Mouse (Mus musculus) macrophage (primary cell): ENCODE data around the gene Pced1a. TPM values are rescaled to one million over a fixed set of nuclear protein-coding genes. Genes with fewer than 3 reads are reported as not detected.
"Not testable (repeated sequence)": the region's sequence is repeated elsewhere in the genome, so short reads cannot be mapped to it uniquely, and the experiment has no call there.

ENCODE experiments used
- H3K27ac ChIP-seq: fragments of 350-480 bp; formaldehyde crosslinking; 2 replicates; pipeline ENCODE4 v1.9.0; 2021
- H3K36me3 ChIP-seq: fragments of 350-480 bp; formaldehyde crosslinking; 2 replicates; pipeline ENCODE4 v1.9.0; 2021; ENCODE audit errors: inconsistent target
- H3K4me3 ChIP-seq: fragments of 350-480 bp; formaldehyde crosslinking; 2 replicates; pipeline ENCODE4 v1.9.0; 2021; ENCODE audit errors: inconsistent target
- H3K79me2 ChIP-seq: fragments of 350-480 bp; formaldehyde crosslinking; 2 replicates; pipeline ENCODE4 v1.9.0; 2021; ENCODE audit errors: inconsistent target
- WGBS: methylation state at CpG from one replicate; pipeline ENCODE4 v1.1.7; 2026; ENCODE audit warnings: inconsistent platforms; ENCODE audit not compliant: missing documents; 5-methylcytosine and 5-hydroxymethylcytosine counted together
- polyA plus RNA-seq: library from polyadenylated mRNA; stranded (reverse); fragments of 250-400 nt; gene quantifications from 3 replicates; pipeline ENCODE4 v1.2.4, GENCODE M21; 2018; ENCODE audit warnings: inconsistent platforms

Pced1a gene
- polyA plus RNA-seq, 1 experiment from 2014 or later, result 9.0 TPM

DNA sequence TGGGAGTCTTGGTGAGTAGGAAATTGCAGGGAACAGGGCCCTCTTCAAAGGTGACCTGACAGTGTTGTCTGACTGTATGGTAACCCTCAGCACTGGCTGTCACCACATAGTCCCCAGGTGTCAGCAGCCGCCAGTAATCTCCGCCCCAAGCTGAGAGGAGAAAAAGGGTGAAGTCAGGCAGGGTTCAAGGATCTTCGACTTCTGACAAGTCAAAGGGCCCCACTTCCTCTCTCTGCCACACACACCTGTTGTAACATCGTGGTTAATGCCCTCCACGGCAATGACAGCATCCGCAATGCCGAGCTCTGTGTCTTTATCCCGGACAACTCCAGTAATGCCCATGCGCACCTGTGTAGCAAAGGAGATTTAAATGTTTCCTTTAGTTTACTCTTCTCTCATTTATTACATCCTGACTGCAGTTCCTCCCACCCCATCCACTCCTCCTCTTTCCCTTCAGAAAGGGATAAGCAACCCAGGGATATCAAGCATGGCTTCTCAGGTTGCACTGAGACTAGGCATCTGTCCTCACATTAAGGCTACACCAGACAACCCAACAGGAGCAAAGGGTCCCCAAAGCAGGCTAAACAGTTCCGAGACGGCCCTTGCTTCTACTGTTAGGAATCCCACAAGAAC lies 33.4 kb downstream of the Pced1a start:
- H3K79me2 ChIP-seq, result no peaks in the 10 kb centered on the region
- H3K4me3 ChIP-seq, result no peak overlapping the region
- WGBS, result 76% methylated on average over 11 of the region's 11 CpGs
- no peak overlapping the region for H3K27ac ChIP-seq
- H3K36me3 ChIP-seq, result no peaks in the 10 kb centered on the region

DNA sequence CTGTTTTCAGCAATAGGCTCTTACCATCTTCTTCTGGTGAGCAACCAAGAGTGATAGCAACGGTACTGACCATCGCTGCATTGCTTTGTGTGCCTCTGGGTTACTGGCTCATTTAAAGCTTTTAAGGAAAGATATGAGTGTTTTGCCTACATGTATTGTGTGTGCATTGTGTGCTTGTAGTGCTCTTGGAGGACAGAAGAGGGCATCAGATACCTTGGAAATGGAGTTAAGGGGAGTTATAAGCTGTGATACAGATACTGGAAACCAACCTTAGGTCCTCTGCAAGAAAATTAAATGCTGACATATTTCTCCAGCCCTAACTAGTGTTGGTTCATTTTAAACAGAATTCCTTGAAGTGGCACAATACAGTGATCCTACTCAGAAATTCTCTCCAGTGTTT lies 35.7 kb downstream of the Pced1a start:
- no peaks in the 10 kb centered on the region for H3K36me3 ChIP-seq
- 88% methylated on average over 2 of the region's 2 CpGs for WGBS
- no peak overlapping the region for H3K27ac ChIP-seq
- H3K4me3 ChIP-seq, result no peak overlapping the region
- H3K79me2 ChIP-seq, result no peaks in the 10 kb centered on the region

DNA sequence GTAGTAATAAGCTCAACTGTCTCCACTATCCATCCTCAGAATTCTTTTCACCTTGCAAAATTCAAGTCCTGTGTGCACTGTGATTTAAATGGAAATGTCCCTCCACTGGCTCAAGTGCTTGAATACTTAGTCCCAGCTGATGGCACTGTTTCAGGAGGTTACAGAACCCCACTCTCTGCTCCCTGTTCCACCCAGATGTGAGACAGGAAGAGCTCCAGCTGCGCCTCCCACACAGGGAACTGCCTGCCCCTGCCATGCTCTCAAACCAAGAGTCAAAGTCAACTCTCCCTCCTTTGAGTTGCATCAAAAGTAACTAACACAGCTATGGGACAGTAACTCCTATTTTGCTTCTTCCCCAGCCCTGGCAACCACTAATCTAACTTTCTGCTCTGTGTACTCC lies 38.3 kb downstream of the Pced1a start:
- 60% methylated on average over 1 of the region's 1 CpGs for WGBS
- no peak overlapping the region for H3K4me3 ChIP-seq
- no peaks in the 10 kb centered on the region for H3K36me3 ChIP-seq
- H3K79me2 ChIP-seq, result no peaks in the 10 kb centered on the region
- H3K27ac ChIP-seq, result no peak overlapping the region

DNA sequence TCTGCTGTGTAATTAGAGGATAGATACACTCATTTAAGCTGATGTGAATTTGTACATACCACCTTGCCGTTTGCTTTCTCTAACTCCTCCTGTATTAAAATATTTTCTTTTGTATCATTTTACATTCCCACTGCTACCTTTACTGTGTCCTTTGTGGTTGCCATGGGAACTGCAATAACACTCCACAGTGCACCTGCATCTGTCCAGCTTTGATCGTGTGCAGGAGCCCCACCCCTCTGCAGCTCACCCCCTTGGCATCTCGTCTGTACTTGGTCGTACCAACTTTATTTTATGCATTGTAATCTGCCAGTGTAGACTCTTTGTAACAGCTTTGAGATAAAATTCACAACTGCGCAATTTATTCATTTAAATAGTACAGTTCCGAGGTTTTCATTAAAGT lies 40.6 kb downstream of the Pced1a start:
- Histone ChIP-seq H3K79me2 (no peaks in the 10 kb centered on the region), H3K27ac (no peak overlapping the region), H3K36me3 (no peaks in the 10 kb centered on the region), H3K4me3 (no peak overlapping the region)
- WGBS, result 81% methylated on average over 6 of the region's 6 CpGs

DNA sequence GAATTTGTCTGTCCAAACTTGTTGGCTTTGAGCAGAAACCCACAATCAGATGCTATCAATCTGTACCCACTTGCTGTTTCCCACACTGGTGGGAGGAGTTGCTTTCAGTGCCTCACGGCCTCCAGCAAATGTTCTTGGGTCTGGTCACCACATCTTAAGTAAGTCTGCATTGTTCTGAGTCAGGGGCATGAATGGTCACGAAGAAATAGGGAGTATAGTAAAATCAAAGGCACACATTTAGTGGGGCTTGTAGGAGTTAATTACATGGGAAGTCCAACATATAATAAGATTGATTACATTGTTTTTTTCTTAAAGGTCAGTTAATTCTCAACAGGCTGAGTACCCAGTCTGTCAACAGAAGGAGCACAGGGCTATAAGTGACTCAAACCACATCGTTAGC lies 41.3 kb downstream of the Pced1a start:
- Histone ChIP-seq H3K27ac (no peak overlapping the region), H3K4me3 (no peak overlapping the region), H3K79me2 (no peaks in the 10 kb centered on the region), H3K36me3 (no peaks in the 10 kb centered on the region)
- 51% methylated on average over 3 of the region's 3 CpGs for WGBS

DNA sequence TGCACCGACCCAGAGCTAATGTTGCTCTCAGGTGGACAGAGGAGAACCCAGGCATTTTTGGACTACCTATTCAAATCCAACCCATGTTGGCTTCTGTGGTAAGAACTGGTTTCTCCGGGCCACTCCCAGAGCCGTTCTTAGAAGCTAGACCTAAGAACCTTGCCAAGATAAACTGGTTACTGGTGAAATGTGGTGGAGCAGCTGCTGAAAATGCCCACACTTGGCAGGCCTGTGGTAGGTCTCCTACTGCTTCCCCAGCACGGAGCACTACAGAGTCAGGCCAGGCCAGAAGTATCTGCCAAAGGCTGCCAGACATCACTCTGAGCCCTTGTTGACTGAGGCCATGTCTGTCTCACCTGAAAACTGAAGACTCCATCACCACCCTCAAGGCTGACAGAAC lies 49.5 kb downstream of the Pced1a start:
- 79% methylated on average over 4 of the region's 4 CpGs for WGBS
- H3K79me2 ChIP-seq, result no peaks in the 10 kb centered on the region
- H3K4me3 ChIP-seq, result no peak overlapping the region
- no peaks in the 10 kb centered on the region for H3K36me3 ChIP-seq
- H3K27ac ChIP-seq, result no peak overlapping the region

DNA sequence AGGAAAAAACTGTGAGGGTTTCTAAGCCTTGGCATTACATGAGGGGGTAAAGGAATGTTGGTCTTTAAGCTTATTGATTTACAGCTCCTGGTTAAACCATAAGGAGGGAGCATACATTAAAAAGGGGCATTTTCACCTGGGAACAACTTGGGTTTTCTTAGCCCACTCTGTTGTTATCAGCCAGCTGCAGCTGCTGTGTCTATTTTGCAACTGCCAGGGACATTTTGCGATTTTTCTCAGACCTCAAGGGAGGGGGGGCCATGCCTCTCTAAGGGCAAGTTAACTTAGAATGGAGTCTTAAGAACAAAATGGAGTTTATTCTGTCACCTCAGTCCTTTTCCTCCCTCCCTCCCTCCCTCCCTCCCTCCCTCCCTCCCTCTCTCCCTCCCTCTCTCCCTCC lies 51.5 kb downstream of the Pced1a start:
- WGBS, result 0% methylated on average over 1 of the region's 1 CpGs
- H3K27ac ChIP-seq, H3K4me3 ChIP-seq, H3K79me2 ChIP-seq, H3K36me3 ChIP-seq: not testable (repeated sequence)

DNA sequence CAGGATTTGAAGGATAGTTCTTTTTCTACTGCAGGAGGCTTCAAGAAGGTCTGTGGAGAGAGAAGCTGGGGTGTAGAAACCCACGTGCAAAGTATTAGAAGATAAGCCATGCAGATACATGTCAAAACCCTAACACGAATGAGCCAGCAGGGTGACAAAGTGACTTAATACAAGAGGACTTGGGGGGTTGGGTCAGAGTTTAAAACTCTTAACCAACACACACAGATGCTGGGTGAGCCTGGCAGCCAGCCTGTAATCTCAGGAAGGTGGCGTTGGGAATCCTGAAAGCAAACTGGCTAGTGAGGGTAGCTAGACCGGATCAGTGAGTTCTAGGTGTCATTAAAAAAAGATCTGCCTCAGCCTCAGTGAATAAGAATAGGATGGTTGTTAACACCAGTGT lies 57.1 kb downstream of the Pced1a start:
- WGBS, result 62% methylated on average over 3 of the region's 4 CpGs
- Histone ChIP-seq H3K4me3 (no peak overlapping the region), H3K36me3 (no peaks in the 10 kb centered on the region), H3K27ac (no peak overlapping the region), H3K79me2 (no peaks in the 10 kb centered on the region)

Other genes starting within 250 kb of the Pced1a start
- 53.8 to 226 TPM (median 142 TPM) in 3 replicates for gene Snrpb, start 245.3 kb downstream of the Pced1a start, polyA plus RNA-seq
- gene Tmc2, start 229.5 kb downstream of the Pced1a start, polyA plus RNA-seq, result not detected in 3 replicates
- gene Nop56, start 150.3 kb downstream of the Pced1a start, polyA plus RNA-seq, result 38.9 to 156 TPM (median 72.2 TPM) in 3 replicates
- gene Idh3b, start 140.2 kb downstream of the Pced1a start, polyA plus RNA-seq, result 93.5 to 120 TPM (median 103 TPM) in 3 replicates
- not detected in 3 replicates for gene Ebf4, start 129.5 kb downstream of the Pced1a start, polyA plus RNA-seq
- gene Cpxm1, start 27.1 kb downstream of the Pced1a start, polyA plus RNA-seq, result 0.23 TPM in 1 of 3 replicates, not detected in the others
- not detected in 3 replicates for gene Gm28372, start 19.5 kb downstream of the Pced1a start, polyA plus RNA-seq
- not detected in 3 replicates for gene 1700020A23Rik, start 19.4 kb downstream of the Pced1a start, polyA plus RNA-seq
- not detected in 3 replicates for gene Tmem239, start 18.2 kb downstream of the Pced1a start, polyA plus RNA-seq
- gene Vps16, start 362 bp downstream of the Pced1a start, polyA plus RNA-seq, result 40.1 to 54.6 TPM (median 47.9 TPM) in 3 replicates
- 146 to 403 TPM (median 209 TPM) in 3 replicates for gene Ptpra, start 25.6 kb upstream of the Pced1a start, polyA plus RNA-seq
- gene Mrps26, start 139.0 kb upstream of the Pced1a start, polyA plus RNA-seq, result 14.0 to 43.6 TPM (median 23.4 TPM) in 3 replicates
- gene Oxt, start 151.5 kb upstream of the Pced1a start, polyA plus RNA-seq, result not detected in 3 replicates
- not detected in 3 replicates for gene Avp, start 157.9 kb upstream of the Pced1a start, polyA plus RNA-seq
- 5.1 to 6.4 TPM (median 6.0 TPM) in 3 replicates for gene Fastkd5, start 205.3 kb upstream of the Pced1a start, polyA plus RNA-seq
- 3.2 to 4.9 TPM (median 3.9 TPM) in 3 replicates for gene Ubox5, start 205.3 kb upstream of the Pced1a start, polyA plus RNA-seq
- gene Lzts3, start 218.1 kb upstream of the Pced1a start, polyA plus RNA-seq, result 1.2 to 1.6 TPM (median 1.4 TPM) in 3 replicates
- 102 to 199 TPM (median 109 TPM) in 3 replicates for gene Ddrgk1, start 240.0 kb upstream of the Pced1a start, polyA plus RNA-seq
- gene Itpa, start 242.9 kb upstream of the Pced1a start, polyA plus RNA-seq, result 15.9 to 46.2 TPM (median 32.9 TPM) in 3 replicates